Mouse (Mus musculus) adrenal gland, postnatal 25 days (tissue): Measurements from ENCODE around the gene Crabp2. TPM values are rescaled to one million over a fixed set of nuclear protein-coding genes. Genes with fewer than 3 reads are reported as not detected.

ENCODE experiments used
- DNase-seq: peaks from one replicate; pipeline ENCODE4 v3.0.0; 2021; ENCODE audit warnings: mixed read lengths
- total RNA-seq: library from RNA; stranded (reverse); gene quantifications from 2 replicates; pipeline ENCODE4 v1.2.3, GENCODE M21; 2021

The Crabp2 gene
- total RNA-seq, 1 experiment from 2014 or later: not detected

GRCm38 (mm10) chr3:87929341-87930077 lies 19.0 kb upstream of the Crabp2 start:
- DNase-seq: no peak

- DNase-seq: peak; percentile 97
Measured at GRCm38 (mm10) chr3:87930078-87930795, 18.2 kb upstream of the Crabp2 start, which contains the start of the genes Isg20l2 and Rrnad1. Gene Isg20l2, plus strand, starts transcription at chr3:87930314. Gene Rrnad1, minus strand, starts transcription at chr3:87930717.

GRCm38 (mm10) chr3:87934026-87934425 lies 14.4 kb upstream of the Crabp2 start:
- DNase-seq: no peak

GRCm38 (mm10) chr3:87934501-87934900 lies 14.0 kb upstream of the Crabp2 start:
- DNase-seq: no peak

GRCm38 (mm10) chr3:87935201-87935600 lies 13.3 kb upstream of the Crabp2 start:
- DNase-seq: no peak

GRCm38 (mm10) chr3:87935776-87936175 lies 12.7 kb upstream of the Crabp2 start:
- DNase-seq: peak; percentile 87

GRCm38 (mm10) chr3:87940611-87941010 lies 7.9 kb upstream of the Crabp2 start:
- no peak for DNase-seq

GRCm38 (mm10) chr3:87942471-87942870 lies 6.0 kb upstream of the Crabp2 start:
- no peak for DNase-seq

GRCm38 (mm10) chr3:87943586-87943985 lies 4.9 kb upstream of the Crabp2 start:
- DNase-seq: no peak

GRCm38 (mm10) chr3:87944838-87945600 lies 3.4 kb upstream of the Crabp2 start:
- no peak for DNase-seq

GRCm38 (mm10) chr3:87945781-87946540 lies 2.5 kb upstream of the Crabp2 start:
- DNase-seq: no peak

- no peak for DNase-seq
Measured at GRCm38 (mm10) chr3:87946541-87946860, 2.0 kb upstream of the Crabp2 start.

GRCm38 (mm10) chr3:87947056-87947810 lies 1.2 kb upstream of the Crabp2 start:
- DNase-seq: no peak

- DNase-seq: no peak
Measured at GRCm38 (mm10) chr3:87947811-87948199, 661 bp upstream of the Crabp2 start.

GRCm38 (mm10) chr3:87949266-87949954 lies 944 bp downstream of the Crabp2 start:
- DNase-seq: no peak

GRCm38 (mm10) chr3:87949955-87950515 lies 1.6 kb downstream of the Crabp2 start:
- DNase-seq: no peak

- DNase-seq: no peak
Measured at GRCm38 (mm10) chr3:87951946-87952345, 3.5 kb downstream of the Crabp2 start.

- no peak for DNase-seq
Measured at GRCm38 (mm10) chr3:87952440-87952839, 4.0 kb downstream of the Crabp2 start.

- no peak for DNase-seq
Measured at GRCm38 (mm10) chr3:87958056-87958455, 9.6 kb downstream of the Crabp2 start.

- no peak for DNase-seq
Measured at GRCm38 (mm10) chr3:87958476-87958875, 10.0 kb downstream of the Crabp2 start.
